Mouse (Mus musculus) liver, postnatal 0 days (tissue): ENCODE measurements around the gene Dlgap4.

Experiments used
- CTCF ChIP-seq: sonication (generic); IDR thresholded peaks from 2 replicates; pipeline ENCODE4 v1.5.1; 2016; ENCODE audit warnings: antibody characterized with exemption, low read depth
- EP300 ChIP-seq: IDR thresholded peaks from 2 replicates; pipeline ENCODE4 v1.6.1; 2016; ENCODE audit warnings: antibody characterized with exemption, low read depth, mild to moderate bottlenecking

DNA sequence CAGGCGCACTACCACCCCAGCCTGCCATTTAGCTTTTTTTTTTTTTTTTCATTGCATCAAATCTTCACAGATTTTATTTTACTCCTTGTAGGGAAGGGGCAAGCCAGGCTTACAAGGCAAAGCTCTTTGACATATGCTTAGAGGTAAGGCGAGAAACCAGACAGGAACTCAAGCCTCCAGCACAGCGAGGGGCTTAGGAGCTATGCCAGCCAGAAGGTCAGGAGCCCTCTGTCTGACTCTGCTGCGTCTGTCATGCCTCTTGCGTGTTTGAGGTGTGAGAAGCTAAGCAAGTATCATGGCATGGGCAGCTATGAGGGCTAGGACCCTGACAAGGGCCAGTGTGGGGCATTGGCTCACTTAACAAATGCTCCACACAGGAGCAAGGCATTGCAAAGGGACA lies 53.8 kb downstream of the Dlgap4 start:
- no peak for TF ChIP-seq CTCF
- TF ChIP-seq EP300: no peak
